Mouse (Mus musculus) mouse embryonic stem cell (cell line): ENCODE measurements around the gene Rora.

Source experiments
- in situ Hi-C, 2 experiments: fragments of 300-500 bp; cut with MboI; formaldehyde crosslinking; loops; 1 replicate in 1 of 2; 3 replicates in 1 of 2; pipeline ENCODE4 v1.14.3; 2019 to 2020; ENCODE audit warnings: low sequenced_read_pairs in 2 of 2, low pct_unique_long_range_greater_than_20kb in 1 of 2, mixed read lengths in 1 of 2; ENCODE audit not compliant: unreplicated experiment in 1 of 2

Rora gene

DNA sequence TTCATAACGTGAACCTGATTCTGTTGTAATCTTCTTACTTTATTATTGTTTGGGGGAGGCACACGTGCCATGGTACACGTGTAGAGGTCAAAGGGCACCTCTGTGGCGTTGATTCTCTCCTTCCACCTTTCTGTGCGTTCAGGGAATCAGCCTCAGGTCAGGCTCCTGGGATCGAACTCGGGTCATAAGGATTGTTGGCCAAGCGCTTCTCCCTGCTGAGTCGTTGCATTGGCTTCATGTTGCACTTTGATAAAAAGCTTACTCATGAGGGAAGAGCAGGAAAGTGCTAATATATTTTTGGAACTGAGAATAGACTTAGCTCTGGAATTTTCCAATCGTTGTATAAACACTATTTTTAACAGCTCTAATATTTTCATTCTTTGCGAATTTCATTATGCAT lies 654.4 kb downstream of the Rora start:
- in situ Hi-C loops = no loop called here

- in situ Hi-C loops = no loop called here
Observed at GRCm38 (mm10) chr9:69310524-69310923, 656.9 kb downstream of the Rora start.

GRCm38 (mm10) chr9:69313297-69313696 lies 659.7 kb downstream of the Rora start:
- in situ Hi-C loops = no loop called here

DNA sequence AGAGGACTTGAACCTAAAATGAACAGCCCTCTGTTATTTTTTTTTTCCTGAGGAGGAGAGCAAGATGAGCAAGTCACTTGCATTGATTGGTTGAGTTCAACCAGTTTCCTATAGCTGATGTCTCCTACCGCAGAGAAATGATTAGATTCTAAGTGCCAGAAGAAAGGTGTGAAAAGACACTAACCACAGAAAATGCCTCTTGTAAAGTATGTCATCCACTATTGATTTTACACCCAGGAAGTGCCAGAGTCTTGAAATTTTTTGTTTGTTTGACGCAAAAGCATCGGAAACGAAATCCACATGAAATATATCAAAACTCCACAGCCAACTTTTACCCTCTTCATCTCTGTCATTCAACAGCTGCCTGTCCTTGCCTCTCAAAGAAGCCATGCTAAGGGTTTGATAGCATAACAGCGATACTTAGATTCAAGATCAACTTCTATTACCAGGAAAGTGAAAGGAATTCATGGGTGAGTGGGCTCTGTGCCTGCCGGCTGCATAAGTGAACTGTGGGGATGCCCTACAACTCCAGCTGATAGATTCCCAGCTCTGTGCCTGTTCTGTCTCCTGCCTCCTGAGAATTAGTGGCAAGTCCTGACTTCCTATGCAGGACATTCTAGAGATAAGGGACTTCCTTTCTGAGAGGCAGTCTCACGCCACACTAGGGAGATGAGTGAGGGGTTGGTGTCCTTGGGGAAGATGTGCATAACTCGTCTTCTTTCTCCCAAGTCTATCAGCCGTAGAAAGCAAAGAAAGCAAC lies 661.0 kb downstream of the Rora start:
- in situ Hi-C loops = no loop called here

GRCm38 (mm10) chr9:69317527-69318115 lies 664.0 kb downstream of the Rora start:
- in situ Hi-C loops = no loop called here

GRCm38 (mm10) chr9:69319434-69319833 lies 665.8 kb downstream of the Rora start:
- in situ Hi-C loops = no loop called here

DNA sequence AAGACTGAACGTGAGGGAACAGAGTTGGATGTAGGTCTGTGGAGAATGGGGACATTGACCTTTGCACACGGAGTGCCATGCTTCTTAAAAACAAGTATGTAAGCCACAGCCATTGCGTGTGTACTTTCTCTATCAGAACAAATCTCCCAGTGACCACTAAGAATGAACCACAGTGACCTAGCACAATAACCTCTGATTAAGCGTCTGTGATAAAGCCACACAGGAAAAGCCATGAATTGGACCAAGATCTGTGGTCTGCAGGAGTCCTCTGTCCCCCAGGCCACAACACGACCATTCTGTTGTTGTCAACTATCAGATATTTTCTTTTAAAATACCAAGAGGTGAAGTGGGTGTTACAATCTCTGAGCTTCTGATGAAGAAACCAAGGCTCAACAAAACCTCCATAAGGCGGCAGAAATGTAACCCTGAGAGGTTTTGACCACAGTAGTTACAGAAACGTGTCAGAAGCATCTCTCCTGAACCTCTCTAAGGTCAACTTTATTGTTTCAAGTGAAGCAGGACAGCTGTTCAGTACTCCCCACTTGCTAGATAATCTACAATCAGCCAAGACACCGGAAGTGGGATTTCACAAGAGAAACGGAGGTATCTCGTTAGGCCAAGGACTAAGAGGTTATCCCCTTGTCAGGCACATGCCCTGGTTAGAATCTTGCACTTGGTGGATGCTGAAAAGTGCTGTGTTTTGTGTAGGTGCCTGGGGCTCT lies 666.5 kb downstream of the Rora start:
- in situ Hi-C loops = no loop called here

GRCm38 (mm10) chr9:69320635-69321027 lies 667.0 kb downstream of the Rora start:
- in situ Hi-C loops = no loop called here

DNA sequence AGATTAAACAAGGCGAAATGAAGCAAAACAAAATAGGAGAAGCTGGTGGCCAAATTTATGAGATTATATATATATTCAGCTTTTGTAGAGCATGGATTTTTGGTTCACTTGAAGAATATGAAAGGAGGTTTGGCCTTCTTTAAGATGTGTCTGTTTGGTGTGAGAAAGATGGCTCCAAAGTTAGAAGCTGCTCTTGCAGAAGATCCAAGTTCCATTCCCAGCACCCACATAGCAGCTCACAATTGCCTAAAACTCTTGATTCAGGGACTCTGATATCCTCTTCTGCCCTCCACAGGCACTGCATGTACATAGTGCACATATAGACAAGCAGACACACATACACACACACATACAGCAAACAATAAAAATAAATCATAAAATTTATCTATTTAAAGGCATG lies 668.4 kb downstream of the Rora start:
- in situ Hi-C loops = no loop called here

- in situ Hi-C loops = no loop called here
Observed at GRCm38 (mm10) chr9:69323831-69324230, 670.2 kb downstream of the Rora start.

DNA sequence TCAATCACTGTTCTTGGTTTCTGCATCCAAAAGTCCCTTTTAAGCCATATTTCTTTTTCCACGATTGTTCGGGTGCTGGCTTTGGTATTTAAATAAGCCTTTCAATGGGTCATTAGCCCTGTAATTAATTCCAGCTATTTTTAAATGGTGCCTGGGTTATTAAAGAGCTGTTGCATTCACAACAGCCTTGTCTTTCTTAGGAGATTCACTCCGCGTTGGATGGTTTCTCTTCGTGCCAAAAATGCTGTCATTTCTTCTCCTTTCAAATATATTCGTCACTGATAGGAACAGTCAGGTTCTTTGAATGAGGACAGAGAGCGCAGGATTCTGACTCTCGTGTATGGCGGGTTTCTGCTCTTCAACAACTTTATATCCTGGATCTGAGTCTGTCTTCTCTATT lies 673.5 kb downstream of the Rora start:
- in situ Hi-C loops = no loop called here

GRCm38 (mm10) chr9:69327591-69327990 lies 674.0 kb downstream of the Rora start:
- in situ Hi-C loops = no loop called here

GRCm38 (mm10) chr9:69331790-69332189 lies 678.2 kb downstream of the Rora start:
- in situ Hi-C loops = no loop called here

GRCm38 (mm10) chr9:69332802-69333568 lies 679.4 kb downstream of the Rora start:
- in situ Hi-C loops = no loop called here

DNA sequence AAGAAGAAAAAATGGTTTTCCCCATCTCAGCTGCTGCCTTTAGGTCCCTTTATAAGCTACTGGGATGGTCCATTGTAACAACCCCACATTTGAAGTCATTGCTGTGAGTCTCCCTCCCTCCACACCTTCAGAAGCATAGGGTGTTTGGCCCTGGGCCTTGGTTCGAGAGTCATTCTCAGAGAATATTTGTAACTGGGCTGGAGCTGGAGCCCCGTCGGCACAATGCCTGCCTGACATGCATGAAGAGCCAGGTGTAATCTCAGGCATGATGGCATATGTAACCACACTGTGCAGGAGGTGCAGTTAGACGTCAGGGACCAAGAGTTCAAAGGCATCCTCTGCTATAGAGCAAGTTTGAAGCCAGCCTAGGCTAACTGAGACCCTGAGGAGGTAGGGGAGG lies 680.1 kb downstream of the Rora start:
- in situ Hi-C loops = no loop called here

DNA sequence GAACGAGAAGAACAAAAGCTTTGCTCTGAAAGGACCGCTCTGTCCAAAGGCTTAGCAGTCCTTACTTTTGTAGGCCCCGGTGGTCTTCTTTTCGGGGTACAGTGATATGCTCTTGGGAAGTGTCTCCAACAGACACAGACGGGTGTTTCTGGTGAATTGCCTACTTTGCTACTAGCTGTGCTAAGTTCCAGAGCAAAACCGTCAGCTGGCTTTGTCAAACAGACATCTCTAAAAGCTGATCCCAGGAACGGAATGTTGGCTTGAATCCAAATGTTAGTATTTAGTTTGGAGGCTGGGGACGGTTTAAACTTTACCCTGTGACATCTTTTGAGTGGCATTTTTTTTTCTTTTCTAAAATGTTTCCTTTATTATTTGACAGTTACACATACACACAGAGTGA lies 680.5 kb downstream of the Rora start:
- in situ Hi-C loops = no loop called here

GRCm38 (mm10) chr9:69336063-69336462 lies 682.5 kb downstream of the Rora start:
- in situ Hi-C loops = no loop called here

- in situ Hi-C loops = no loop called here
Observed at GRCm38 (mm10) chr9:69339199-69339598, 685.6 kb downstream of the Rora start.

GRCm38 (mm10) chr9:69339829-69340228 lies 686.2 kb downstream of the Rora start:
- in situ Hi-C loops = no loop called here
